Mouse (Mus musculus): ENCODE results near the gene Alpk1.

Alpk1 gene

DNA sequence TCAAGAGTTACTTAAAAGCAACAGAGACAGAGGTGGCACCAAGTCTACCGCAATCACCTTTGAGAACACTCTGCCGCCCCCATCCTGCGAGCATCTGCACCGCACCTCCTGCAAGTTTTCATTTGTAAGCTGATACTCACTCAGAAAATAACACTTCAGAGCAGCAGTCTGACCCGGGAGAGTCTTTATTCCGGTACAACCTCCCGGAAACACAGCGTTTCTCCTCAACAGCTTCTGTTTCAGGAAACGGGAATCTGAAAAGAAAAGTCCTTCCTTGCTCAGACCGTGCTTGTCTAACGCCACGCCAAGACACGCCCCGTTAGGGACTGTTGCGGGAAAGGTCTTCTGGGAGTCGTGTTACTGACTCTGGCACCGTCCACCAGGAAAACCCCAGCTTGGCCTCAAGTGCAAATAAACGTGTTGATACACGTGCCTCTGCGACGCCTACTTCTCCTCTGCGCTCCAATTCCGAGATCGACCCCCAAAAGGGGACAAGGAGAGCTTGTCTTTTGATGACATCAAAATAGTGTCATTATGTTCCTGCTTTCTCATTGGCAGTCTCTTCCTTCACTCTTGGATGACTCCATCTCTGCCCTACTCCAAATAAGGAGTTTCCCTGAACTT, at the start of gene Alpk1:
Gene Alpk1, minus strand, starts transcription at position 507 of the 624 bp plus-strand sequence.
- no peak for DNase-seq (ENCODE audit: low read depth, low spot score)

- DNase-seq (ENCODE audit: low read depth, low spot score) = no peak
Observed at GRCm38 (mm10) chr3:127827123-127827522, 46.8 kb upstream of the Alpk1 start.

DNA sequence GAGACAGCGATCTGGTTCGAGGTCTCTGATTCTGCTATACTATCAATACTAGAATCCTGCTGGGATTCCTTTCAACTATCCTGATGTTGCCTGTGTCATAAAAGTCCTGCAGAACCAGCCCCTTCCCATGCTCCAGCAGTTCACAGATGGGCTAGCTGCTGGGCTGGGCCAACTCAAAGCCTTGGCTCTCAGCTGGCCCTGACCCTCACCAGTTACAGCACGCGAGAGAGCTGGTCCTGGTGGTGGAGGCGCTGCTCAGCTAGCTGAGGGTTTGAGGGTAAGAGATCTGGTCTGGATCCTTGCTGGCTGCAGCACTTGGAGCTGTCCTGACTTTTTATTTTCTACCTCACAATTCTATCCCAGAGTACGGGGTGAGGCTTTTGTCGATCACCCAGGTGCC, 46.2 kb upstream of the Alpk1 start:
- DNase-seq (ENCODE audit: low read depth, low spot score) = no peak

DNA sequence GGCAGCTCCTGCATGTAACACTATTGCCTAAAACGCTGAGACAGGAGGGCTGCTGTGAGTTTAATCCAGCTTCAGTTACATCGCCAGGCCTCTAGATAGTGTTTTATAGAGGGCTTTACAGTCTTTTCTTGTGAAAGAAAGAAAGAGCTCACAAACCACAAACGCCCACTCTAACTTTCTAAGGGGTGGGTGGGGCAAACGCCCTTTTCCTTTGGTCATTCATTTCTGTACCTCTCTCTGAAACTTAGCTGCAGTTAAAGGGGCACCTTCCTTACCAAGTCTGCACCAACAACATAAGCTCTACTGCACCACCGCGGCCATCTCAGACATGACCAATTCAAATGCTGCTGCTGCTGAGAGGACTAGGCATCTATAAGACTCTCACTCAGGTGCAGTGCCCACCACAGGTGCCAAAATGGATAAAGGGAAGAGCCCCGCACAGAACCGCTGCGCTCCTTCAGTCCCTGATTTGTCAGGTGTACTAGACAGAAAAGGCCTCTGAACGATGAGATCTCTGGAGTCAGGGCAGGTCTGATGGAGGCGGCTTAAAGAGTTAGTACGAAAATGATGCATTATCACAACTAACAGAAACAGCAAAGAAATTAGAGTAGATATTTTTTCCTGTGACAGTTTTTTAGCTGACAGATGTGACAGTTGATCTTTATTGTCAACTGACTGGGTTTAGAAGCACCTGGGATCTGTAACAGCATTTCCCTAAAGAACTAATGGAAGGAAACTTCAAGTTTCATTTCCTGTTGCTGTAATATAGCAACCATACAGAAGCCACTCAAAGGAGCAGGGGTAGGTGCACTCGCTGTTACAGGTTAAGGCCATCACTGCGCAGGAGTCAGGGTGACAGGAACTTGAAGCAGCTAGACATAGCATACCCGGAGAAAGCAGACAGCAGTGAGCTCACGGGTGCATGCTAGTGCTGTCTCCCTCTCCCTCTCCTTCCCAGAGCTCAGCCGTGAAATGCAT, 43.8 kb upstream of the Alpk1 start:
- DNase-seq (ENCODE audit: low read depth, low spot score) = no peak

- DNase-seq (ENCODE audit: low read depth, low spot score) = no peak
Observed at GRCm38 (mm10) chr3:127821209-127821608, 40.9 kb upstream of the Alpk1 start.

- DNase-seq (ENCODE audit: low read depth, low spot score) = no peak
Observed at GRCm38 (mm10) chr3:127820400-127820799, 40.1 kb upstream of the Alpk1 start.

GRCm38 (mm10) chr3:127818694-127819663, 38.7 kb upstream of the Alpk1 start:
- no peak for DNase-seq (ENCODE audit: low read depth, low spot score)

GRCm38 (mm10) chr3:127817120-127817683, 36.9 kb upstream of the Alpk1 start:
- DNase-seq (ENCODE audit: low read depth, low spot score) = no peak

DNA sequence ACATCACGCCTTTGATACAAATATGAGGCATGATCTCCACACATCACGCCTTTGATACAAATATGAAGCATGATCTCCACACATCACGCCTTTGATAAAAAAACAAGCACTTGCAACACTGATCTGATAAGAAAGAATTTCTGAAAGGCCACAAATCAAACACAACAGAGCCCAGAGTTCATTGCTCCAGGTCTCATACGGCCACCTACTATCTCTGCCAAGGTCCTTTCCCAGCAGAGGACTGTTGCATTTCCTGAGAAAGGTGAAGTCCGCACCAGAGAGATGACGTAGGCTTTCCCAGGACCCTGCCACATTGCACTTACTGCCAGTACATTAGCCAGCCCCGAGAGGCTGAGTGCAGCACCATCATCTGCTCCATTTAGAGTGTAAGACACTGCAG, 28.8 kb upstream of the Alpk1 start:
- DNase-seq (ENCODE audit: low read depth, low spot score) = no peak

- no peak for DNase-seq (ENCODE audit: low read depth, low spot score)
Observed at GRCm38 (mm10) chr3:127807846-127808245, 27.5 kb upstream of the Alpk1 start.

- no peak for DNase-seq (ENCODE audit: low read depth, low spot score)
Observed at GRCm38 (mm10) chr3:127805991-127806390, 25.7 kb upstream of the Alpk1 start.

- DNase-seq (ENCODE audit: low read depth, low spot score) = no peak
Observed at GRCm38 (mm10) chr3:127805071-127805470, 24.7 kb upstream of the Alpk1 start.

- DNase-seq (ENCODE audit: low read depth, low spot score) = no peak
Observed at GRCm38 (mm10) chr3:127804439-127804838, 24.1 kb upstream of the Alpk1 start.

- no peak for DNase-seq (ENCODE audit: low read depth, low spot score)
Observed at GRCm38 (mm10) chr3:127802814-127803213, 22.5 kb upstream of the Alpk1 start.

GRCm38 (mm10) chr3:127801162-127801561, 20.8 kb upstream of the Alpk1 start:
- no peak for DNase-seq (ENCODE audit: low read depth, low spot score)

GRCm38 (mm10) chr3:127796271-127796670, 15.9 kb upstream of the Alpk1 start:
- DNase-seq (ENCODE audit: low read depth, low spot score) = no peak

GRCm38 (mm10) chr3:127795762-127796161, 15.4 kb upstream of the Alpk1 start:
- DNase-seq (ENCODE audit: low read depth, low spot score) = no peak

- no peak for DNase-seq (ENCODE audit: low read depth, low spot score)
Observed at GRCm38 (mm10) chr3:127793022-127793421, 12.7 kb upstream of the Alpk1 start.

DNA sequence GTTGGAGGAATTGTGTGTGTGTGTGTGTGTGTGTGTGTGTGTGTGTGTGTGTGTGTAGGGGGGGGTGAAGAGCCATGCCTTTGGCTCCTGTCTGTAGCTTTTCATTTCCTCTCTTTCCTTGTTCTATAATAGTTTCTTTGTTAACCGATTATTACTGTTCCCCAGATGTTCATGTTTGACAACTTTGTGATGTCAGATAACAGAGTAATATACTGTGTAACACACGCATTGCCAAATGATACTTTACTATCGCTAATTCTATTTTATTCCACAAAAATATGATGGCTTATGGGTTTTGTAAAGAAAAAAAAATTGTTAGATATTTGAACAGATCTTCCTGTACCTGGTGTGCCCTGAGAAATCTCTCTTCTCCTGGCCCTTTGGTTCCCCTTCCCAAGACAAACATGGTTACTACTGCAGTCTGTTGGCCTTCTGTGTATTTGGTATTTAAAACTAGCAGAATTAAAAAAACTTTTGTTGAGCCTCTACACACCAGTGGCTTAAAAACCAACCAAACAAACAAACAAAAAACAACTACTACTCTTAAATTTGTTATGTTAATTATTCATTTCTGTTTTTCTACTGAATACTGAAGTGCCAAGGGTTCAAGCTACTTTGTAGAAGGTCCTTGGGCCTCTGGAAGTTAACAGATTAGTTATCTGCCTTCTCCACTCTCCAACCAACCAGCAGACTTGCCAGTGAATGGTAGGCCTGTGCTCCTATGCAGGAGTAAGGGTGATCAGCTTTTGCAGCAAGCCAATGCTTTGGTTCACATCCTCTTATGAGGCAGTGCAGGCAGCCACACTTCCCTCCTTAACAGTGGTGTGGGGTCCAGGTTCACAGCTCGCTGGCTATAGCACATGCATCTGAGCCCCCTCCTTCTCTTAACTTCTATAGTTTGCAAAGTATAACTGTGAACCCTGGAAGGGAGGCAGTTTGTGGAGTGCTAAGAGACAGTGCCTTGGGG, 11.6 kb upstream of the Alpk1 start:
- DNase-seq (ENCODE audit: low read depth, low spot score) = no peak

DNA sequence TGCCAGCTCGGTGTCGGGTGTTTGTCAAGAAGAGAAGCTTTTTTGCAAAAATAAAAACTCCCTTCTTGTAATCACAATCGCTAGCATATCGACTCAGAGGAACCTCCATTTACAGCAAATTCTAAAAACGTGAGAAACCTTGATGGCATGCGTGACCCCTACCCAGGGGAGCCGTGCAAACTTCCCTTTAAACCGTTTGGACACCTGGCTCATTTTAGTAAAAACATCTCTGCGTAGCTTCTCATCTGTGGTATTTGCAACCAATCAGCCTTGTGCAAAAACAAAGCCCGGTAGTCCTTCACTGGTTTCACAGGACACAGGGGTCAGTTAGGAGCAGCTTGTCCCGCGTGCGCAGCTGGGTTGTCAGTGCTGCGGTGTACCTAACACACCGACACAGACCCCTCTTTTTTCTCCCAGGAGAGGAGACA, 10.7 kb upstream of the Alpk1 start:
- DNase-seq (ENCODE audit: low read depth, low spot score) = no peak
